Mouse (Mus musculus) liver, postnatal 0 days (tissue): Measurements from ENCODE around the gene Farsb.

ENCODE experiments used
- CTCF ChIP-seq: sonication (generic); IDR thresholded peaks from 2 replicates; pipeline ENCODE4 v1.5.1; 2016; ENCODE audit warnings: antibody characterized with exemption, low read depth
- EP300 ChIP-seq: IDR thresholded peaks from 2 replicates; pipeline ENCODE4 v1.6.1; 2016; ENCODE audit warnings: antibody characterized with exemption, low read depth, mild to moderate bottlenecking

DNA sequence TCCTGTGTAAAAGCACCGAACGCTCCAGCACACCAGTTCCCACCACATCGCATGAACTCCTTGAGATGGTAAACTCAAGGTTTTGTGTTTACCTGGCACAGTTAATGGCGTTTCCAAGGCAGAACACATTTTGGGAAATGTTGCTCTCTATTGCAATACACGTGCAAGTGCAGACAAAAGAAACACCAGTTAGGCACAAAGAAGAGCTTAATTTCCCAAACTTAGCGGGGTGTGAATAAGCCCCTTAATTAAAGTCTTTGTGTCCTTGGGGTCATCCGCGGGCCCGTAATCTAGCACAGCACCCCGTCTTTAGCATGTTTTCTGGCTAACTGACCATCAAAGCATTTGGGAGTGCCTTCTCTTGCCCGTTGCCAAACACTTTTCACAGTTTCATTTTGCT is 59.8 kb downstream of the Farsb start:
- no peak for TF ChIP-seq CTCF
- TF ChIP-seq EP300 = no peak
